8 mouse cellular contexts compared by ENCODE assay signal in the genomic region with DNA sequence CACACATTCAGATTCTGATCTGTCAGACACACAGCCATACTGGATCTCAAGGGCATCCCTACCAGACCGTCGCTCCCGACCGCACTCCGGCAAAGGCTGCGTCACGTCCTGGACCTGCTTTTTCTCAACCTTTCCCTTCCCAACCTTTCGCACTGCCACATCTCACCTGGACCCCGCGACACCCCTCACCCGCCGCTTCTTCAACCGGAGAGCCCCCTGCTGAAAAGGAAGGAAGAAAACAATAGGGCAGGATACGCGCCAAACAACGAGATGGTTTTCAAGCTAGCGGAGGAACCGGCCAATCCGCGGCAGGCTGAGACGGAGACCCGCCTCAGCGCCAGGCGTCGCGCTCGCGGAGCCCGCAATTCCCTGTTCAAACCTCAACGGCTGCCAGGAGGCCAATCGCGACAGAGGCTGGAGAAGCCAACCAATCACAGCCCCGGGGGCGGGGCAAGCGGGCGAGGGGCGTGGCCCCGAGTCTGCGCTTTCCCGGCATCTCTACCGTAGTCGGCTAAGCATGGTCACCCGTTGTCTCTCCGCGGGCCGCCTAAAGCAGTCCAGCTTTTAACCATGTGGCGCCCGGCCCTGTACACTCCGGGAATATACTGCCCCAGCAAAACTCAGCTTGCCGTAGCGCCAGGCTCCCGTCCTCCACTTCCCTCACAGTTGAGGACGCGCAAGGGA. TPM values are rescaled to one million over a fixed set of nuclear protein-coding genes. Genes with fewer than 3 reads are reported as not detected.
DNase-seq lines count a peak whose midpoint lies in the region; ATAC-seq and TF ChIP-seq lines count a peak whose summit lies in the region.

Gene Ncapd2, minus strand, starts transcription at position 370 of the 684 bp plus-strand sequence.
Gene Mrpl51, plus strand, starts transcription at position 470 of the 684 bp plus-strand sequence.

- no peaks in the 10 kb centered on the region for H3K9me3 ChIP-seq in embryonic facial prominence, embryonic 15.5 days (replicated peaks)
- no peaks in the 10 kb centered on the region for H3K9me3 ChIP-seq in limb, embryonic 14.5 days (ENCODE audit: control insufficient read depth, low read length)
- H3K9me3 ChIP-seq in midbrain, postnatal 0 days (ENCODE audit: low read length): no peaks in the 10 kb centered on the region

- peak within 1 kb of the TSS; percentile 98 for H3K27ac ChIP-seq in bone marrow, adult 2 months (ENCODE audit: control insufficient read depth, insufficient read depth, low read depth, low read length, poor library complexity)
- H3K27ac ChIP-seq in embryonic facial prominence, embryonic 15.5 days (replicated peaks): peak within 1 kb of the TSS; percentile 100
- H3K27ac ChIP-seq in limb, embryonic 14.5 days (replicated peaks; ENCODE audit: low read depth, low read length): peak within 1 kb of the TSS; percentile 95
- H3K27ac ChIP-seq in midbrain, postnatal 0 days (ENCODE audit: low read depth, low read length): peak within 1 kb of the TSS; percentile 98

- no peaks in the 10 kb centered on the region for H3K27me3 ChIP-seq in embryonic facial prominence, embryonic 15.5 days
- no peaks in the 10 kb centered on the region for H3K27me3 ChIP-seq in limb, embryonic 14.5 days (ENCODE audit: control insufficient read depth, insufficient read depth, low read length)
- H3K27me3 ChIP-seq in midbrain, postnatal 0 days (ENCODE audit: insufficient read depth, low read length): no peaks in the 10 kb centered on the region

- peak within 1 kb of the TSS; percentile 78 for H3K4me2 ChIP-seq in embryonic facial prominence, embryonic 15.5 days (replicated peaks)
- H3K4me2 ChIP-seq in limb, embryonic 14.5 days (replicated peaks; ENCODE audit: low read depth, low read length, severe bottlenecking): peak within 1 kb of the TSS; percentile 65
- peak within 1 kb of the TSS; percentile 64 for H3K4me2 ChIP-seq in midbrain, postnatal 0 days (ENCODE audit: low read depth, low read length, poor library complexity, severe bottlenecking)

- under 1% methylated on average over 54 of the region's 54 CpGs for WGBS in bone marrow, adult 2 months
- under 1% methylated on average over 54 of the region's 54 CpGs for WGBS in embryonic facial prominence, embryonic 15.5 days
- under 1% methylated on average over 54 of the region's 54 CpGs for WGBS in limb, embryonic 14.5 days
- under 1% methylated on average over 50 of the region's 54 CpGs for WGBS in midbrain, postnatal 0 days

- TF ChIP-seq POLR2A in bone marrow, adult 2 months (IDR thresholded peaks at IDR 0.05; ENCODE audit: borderline replicate concordance, control insufficient read depth, low read depth, low read length): peak; percentile 50
- TF ChIP-seq POLR2A in limb, embryonic 14.5 days (IDR thresholded peaks at IDR 0.05; ENCODE audit: borderline replicate concordance, extremely low read depth, insufficient read depth, insufficient read length): no peak; the same call in 1 of the 2 replicates

- peak; percentile 98 for DNase-seq in 416B (ENCODE audit: low read depth)
- DNase-seq in heart, adult 8-10 months (ENCODE audit: low spot score): peak; percentile 95
- peak; percentile 98 for DNase-seq in kidney, adult 9 months
- peak; percentile 99 for DNase-seq in limb, embryonic 14.5 days (ENCODE audit: low spot score)
- peak; percentile 99 for DNase-seq in midbrain, postnatal 0 days (ENCODE audit: low spot score)
- DNase-seq in spleen, postnatal 14 days (ENCODE audit: low spot score in 2 of 2): peak; percentile 94 to 97

- H3K4me3 ChIP-seq in bone marrow, adult 2 months (replicated peaks; ENCODE audit: control insufficient read depth, low read depth, low read length): peak within 1 kb of the TSS; percentile 98
- peak within 1 kb of the TSS; percentile 80 for H3K4me3 ChIP-seq in embryonic facial prominence, embryonic 15.5 days (replicated peaks)
- H3K4me3 ChIP-seq in limb, embryonic 14.5 days (replicated peaks; ENCODE audit: low read length): peak within 1 kb of the TSS; percentile 61
- H3K4me3 ChIP-seq in midbrain, postnatal 0 days (ENCODE audit: low read depth, low read length): peak within 1 kb of the TSS; percentile 54

- H3K4me1 ChIP-seq in bone marrow, adult 2 months (ENCODE audit: control insufficient read depth, insufficient read depth, low read length): peaks cover 1% of the 10 kb centered on the region; the same call in 1 of the 2 replicates
- H3K4me1 ChIP-seq in embryonic facial prominence, embryonic 15.5 days: peaks cover 5% of the 10 kb centered on the region
- H3K4me1 ChIP-seq in limb, embryonic 14.5 days (ENCODE audit: control insufficient read depth, insufficient read depth, low read length): peaks cover 8% of the 10 kb centered on the region
- H3K4me1 ChIP-seq in midbrain, postnatal 0 days (ENCODE audit: insufficient read depth, low read length): no peaks in the 10 kb centered on the region

- TF ChIP-seq CTCF in bone marrow, adult 2 months (IDR thresholded peaks at IDR 0.05; ENCODE audit: control insufficient read depth, insufficient read depth, low read length): no peak
- TF ChIP-seq CTCF in midbrain, postnatal 0 days (IDR thresholded peaks at IDR 0.05): peak; percentile 52

- H3K36me3 ChIP-seq in embryonic facial prominence, embryonic 15.5 days: peaks cover 47% of the 10 kb centered on the region
- H3K36me3 ChIP-seq in limb, embryonic 14.5 days (ENCODE audit: control insufficient read depth, insufficient read depth, low read length): peaks cover 60% of the 10 kb centered on the region
- H3K36me3 ChIP-seq in midbrain, postnatal 0 days (ENCODE audit: insufficient read depth, low read length): peaks cover 22% of the 10 kb centered on the region

- ATAC-seq in embryonic facial prominence, embryonic 15.5 days (ENCODE audit: insufficient number of reproducible peaks, low FRiP score, low TSS enrichment, low read depth): peak; percentile 96
- ATAC-seq in limb, embryonic 14.5 days (ENCODE audit: low FRiP score, low read depth): peak; percentile 97
- peak; percentile 98 for ATAC-seq in midbrain, postnatal 0 days (ENCODE audit: low FRiP score)

- peak within 1 kb of the TSS; percentile 65 for H3K9ac ChIP-seq in embryonic facial prominence, embryonic 15.5 days
- peak within 1 kb of the TSS; percentile 75 for H3K9ac ChIP-seq in limb, embryonic 14.5 days (ENCODE audit: low read depth, low read length, severe bottlenecking)
- peak within 1 kb of the TSS; percentile 66 for H3K9ac ChIP-seq in midbrain, postnatal 0 days (replicated peaks; ENCODE audit: low read length, poor library complexity, severe bottlenecking)

RNA-seq across cellular contexts. Expression of gene Ncapd2, which starts in this region (rescaled TPM):
- 314 and 361 TPM in 2 replicates for polyA plus RNA-seq in bone marrow, adult 2 months (2011; ENCODE audit: insufficient read depth, insufficient read length, low replicate concordance, missing spikeins)
- polyA plus RNA-seq in embryonic facial prominence, embryonic 15.5 days (2015; fragmentation: Nextera tagmentation; extraction: Ambion mirVana): 97.2 and 98.7 TPM in 2 replicates
- total RNA-seq in heart, adult 8-10 months (2022): 10 to 100 TPM; 14.3 to 18.7 (median 15.6) TPM
- polyA plus RNA-seq in limb, embryonic 14.5 days (2012; rRNA removed): 250 and 270 TPM in 2 replicates
- polyA plus RNA-seq in limb, embryonic 14.5 days (2014; fragmentation: Nextera tagmentation; extraction: Ambion mirVana): 82.9 and 96.9 TPM in 2 replicates
- 29.8 and 33.7 TPM in 2 replicates for total RNA-seq in midbrain, postnatal 0 days (2014; rRNA removed)
- polyA plus RNA-seq in midbrain, postnatal 0 days (2015; fragmentation: Nextera tagmentation; extraction: Ambion mirVana): 18.4 and 21.0 TPM in 2 replicates

RNA-seq across cellular contexts. Expression of gene Mrpl51, which starts in this region (rescaled TPM):
- polyA plus RNA-seq in bone marrow, adult 2 months (2011; ENCODE audit: insufficient read depth, insufficient read length, low replicate concordance, missing spikeins): 153 and 193 TPM in 2 replicates
- 198 and 212 TPM in 2 replicates for polyA plus RNA-seq in embryonic facial prominence, embryonic 15.5 days (2015; fragmentation: Nextera tagmentation; extraction: Ambion mirVana)
- 100 to 1,000 TPM; 313 to 324 (median 318) TPM for total RNA-seq in heart, adult 8-10 months (2022)
- polyA plus RNA-seq in limb, embryonic 14.5 days (2012; rRNA removed): 56.5 and 75.0 TPM in 2 replicates
- polyA plus RNA-seq in limb, embryonic 14.5 days (2014; fragmentation: Nextera tagmentation; extraction: Ambion mirVana): 189 and 199 TPM in 2 replicates
- 23.3 and 48.2 TPM in 2 replicates for total RNA-seq in midbrain, postnatal 0 days (2014; rRNA removed)
- 136 and 145 TPM in 2 replicates for polyA plus RNA-seq in midbrain, postnatal 0 days (2015; fragmentation: Nextera tagmentation; extraction: Ambion mirVana)

Comparison
In these comparisons a context has a peak if more than half of its experiments do, and no peak if none do; other contexts are left out.
1. Peak in every context shown above with its lines: DNase-seq, ATAC-seq, H3K4me3 ChIP-seq and H3K27ac ChIP-seq.